Mouse (Mus musculus): ENCODE data around the gene 4930558K02Rik. TPM values are rescaled to one million over a fixed set of nuclear protein-coding genes. Genes with fewer than 3 reads are reported as not detected.

The 4930558K02Rik gene
- total and polyA plus RNA-seq, 2 experiments from 2014 or later, result 0.19 TPM; not detected in 1

DNA sequence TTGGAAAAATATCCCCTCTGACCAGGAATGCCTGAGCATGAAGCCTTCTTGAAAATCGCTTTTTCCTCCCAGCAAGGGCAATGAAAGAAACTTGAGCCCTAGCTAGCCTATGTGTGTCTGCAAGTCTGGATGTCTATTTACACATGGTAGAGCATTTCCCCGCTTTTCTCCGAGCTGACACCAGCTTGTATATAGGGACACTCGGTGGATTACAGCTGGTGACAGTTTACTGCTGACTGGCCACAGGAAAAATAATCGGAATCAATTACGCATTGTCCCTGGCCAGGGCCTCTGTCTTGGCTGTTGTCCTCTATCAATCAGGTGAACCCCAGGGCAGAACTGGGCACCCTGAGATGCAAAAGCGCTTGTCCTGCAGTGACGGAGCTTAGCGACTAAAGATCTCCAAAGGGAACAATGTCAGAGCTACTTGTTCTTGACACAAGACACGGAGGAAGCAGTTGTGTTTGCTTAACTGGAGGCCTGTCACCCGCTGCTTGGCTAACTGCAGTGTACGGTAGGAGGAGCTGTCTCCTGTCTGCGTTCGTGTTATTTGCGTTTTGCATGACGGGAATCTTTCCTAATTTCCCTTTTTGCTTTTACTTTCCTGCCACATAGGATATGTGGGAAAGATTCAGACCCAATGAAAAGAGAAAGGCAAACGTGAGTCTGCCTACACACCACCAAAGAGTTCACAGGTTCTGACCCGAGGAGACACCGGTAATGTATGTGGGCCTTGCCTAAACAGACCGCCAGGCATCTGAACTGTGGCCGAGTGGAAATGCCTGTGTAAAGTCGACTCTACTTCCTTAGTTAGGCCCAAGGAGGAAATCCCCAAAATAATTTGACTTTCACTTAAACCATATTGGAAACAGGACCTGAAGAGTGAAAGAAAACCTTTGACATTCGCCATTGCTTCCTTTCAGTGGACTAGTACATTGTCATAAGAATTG is 25.7 kb upstream of the 4930558K02Rik start:
- H3K9ac ChIP-seq (replicated peaks; ENCODE audit: low read length), result no peak overlapping the region
- ATAC-seq, result peak; percentile 55; the same call in 1 of the 2 replicates
- H3K36me3 ChIP-seq (ENCODE audit: insufficient read depth, low read length), result no peaks in the 10 kb centered on the region; the same call in 1 of the 2 replicates
- peak; percentile 70 for TF ChIP-seq CTCF (IDR thresholded peaks at IDR 0.05; ENCODE audit: low read depth)
- peak; percentile 62 for DNase-seq (ENCODE audit: low spot score)
- no peak overlapping the region for H3K4me3 ChIP-seq (ENCODE audit: low read length)
- peak overlapping the region; percentile 18; the same call in 1 of the 2 replicates for H3K27ac ChIP-seq
- H3K9me3 ChIP-seq (ENCODE audit: low read length), result no peaks in the 10 kb centered on the region
- H3K4me1 ChIP-seq (ENCODE audit: insufficient read depth, low read length), result no peaks in the 10 kb centered on the region
- WGBS, result 39% methylated on average over 23 of the region's 23 CpGs
- H3K27me3 ChIP-seq (ENCODE audit: insufficient read depth, low read length), result no peaks in the 10 kb centered on the region
- no peak overlapping the region for H3K4me2 ChIP-seq (ENCODE audit: low read depth, low read length)

DNA sequence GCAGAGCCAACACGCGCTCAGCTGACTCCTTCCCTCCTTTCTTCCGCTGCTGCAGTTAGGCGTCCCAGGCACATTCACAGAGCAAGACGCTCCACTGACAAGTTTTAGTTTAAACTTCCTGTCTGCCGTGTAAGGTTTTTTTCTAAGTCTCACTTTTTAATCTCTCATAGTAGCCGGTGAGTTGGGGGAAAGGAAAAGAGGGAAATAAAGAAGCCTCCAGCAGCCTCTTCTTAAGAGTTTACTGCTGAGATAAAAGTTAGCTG is 25.0 kb upstream of the 4930558K02Rik start:
- Histone ChIP-seq H3K27me3 (ENCODE audit: insufficient read depth, low read length) (no peaks in the 10 kb centered on the region), H3K4me3 (ENCODE audit: low read length) (no peak overlapping the region), H3K4me2 (ENCODE audit: low read depth, low read length) (no peak overlapping the region), H3K9me3 (ENCODE audit: low read length) (no peaks in the 10 kb centered on the region), H3K27ac (no peak overlapping the region; the same call in 1 of the 2 replicates), H3K36me3 (ENCODE audit: insufficient read depth, low read length) (no peaks in the 10 kb centered on the region; the same call in 1 of the 2 replicates), H3K9ac (replicated peaks; ENCODE audit: low read length) (no peak overlapping the region), H3K4me1 (ENCODE audit: insufficient read depth, low read length) (no peaks in the 10 kb centered on the region)
- no peak for TF ChIP-seq CTCF (IDR thresholded peaks at IDR 0.05; ENCODE audit: low read depth)
- DNase-seq (ENCODE audit: low spot score) (no peak), ATAC-seq (no peak)
- 39% methylated on average over 7 of the region's 7 CpGs for WGBS

DNA sequence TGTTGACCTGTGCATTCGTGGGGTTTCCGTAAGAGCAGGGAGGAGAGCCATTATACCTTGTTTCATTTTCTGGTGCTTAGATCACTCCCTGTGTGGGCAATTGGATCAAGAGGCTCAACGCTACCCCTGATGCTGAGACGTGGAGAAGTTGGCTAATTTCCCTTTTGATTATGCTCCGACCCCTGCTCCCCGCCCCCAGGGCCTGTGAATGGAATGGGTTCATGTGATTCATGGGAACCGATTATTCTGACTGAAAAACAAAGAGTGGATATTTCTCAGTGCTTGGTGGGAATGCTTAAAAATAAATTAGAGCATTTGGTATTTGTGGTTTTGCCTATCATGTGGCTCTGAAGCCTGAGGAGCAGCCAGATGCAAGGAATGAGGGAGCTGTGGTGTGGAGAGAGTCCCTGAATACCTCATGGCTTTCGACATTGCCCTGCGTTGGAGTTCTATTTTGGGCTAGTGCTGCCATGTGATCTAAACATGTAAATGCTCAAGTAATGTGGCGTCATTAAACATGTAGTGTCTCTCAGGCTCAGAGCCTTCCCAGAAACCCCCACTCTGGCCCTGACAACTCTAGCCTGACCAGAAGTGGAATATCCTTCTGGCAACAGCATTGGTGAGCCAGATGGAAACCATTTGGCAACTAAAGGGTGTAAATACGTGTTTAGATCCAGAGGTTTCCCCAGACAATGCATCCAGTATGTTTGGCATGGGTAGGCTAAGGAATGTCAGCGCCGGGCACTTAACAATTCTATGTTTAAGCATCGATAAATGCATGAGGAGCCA is 24.5 kb upstream of the 4930558K02Rik start:
- Histone ChIP-seq H3K4me3 (ENCODE audit: low read length) (no peak overlapping the region), H3K27ac (no peak overlapping the region), H3K4me2 (ENCODE audit: low read depth, low read length) (no peak overlapping the region), H3K9ac (replicated peaks; ENCODE audit: low read length) (no peak overlapping the region), H3K9me3 (ENCODE audit: low read length) (no peaks in the 10 kb centered on the region), H3K4me1 (ENCODE audit: insufficient read depth, low read length) (no peaks in the 10 kb centered on the region), H3K27me3 (ENCODE audit: insufficient read depth, low read length) (no peaks in the 10 kb centered on the region), H3K36me3 (ENCODE audit: insufficient read depth, low read length) (no peaks in the 10 kb centered on the region; the same call in 1 of the 2 replicates)
- no peak for TF ChIP-seq CTCF (IDR thresholded peaks at IDR 0.05; ENCODE audit: low read depth)
- ATAC-seq (no peak), DNase-seq (ENCODE audit: low spot score) (no peak)
- WGBS, result 55% methylated on average over 14 of the region's 14 CpGs

DNA sequence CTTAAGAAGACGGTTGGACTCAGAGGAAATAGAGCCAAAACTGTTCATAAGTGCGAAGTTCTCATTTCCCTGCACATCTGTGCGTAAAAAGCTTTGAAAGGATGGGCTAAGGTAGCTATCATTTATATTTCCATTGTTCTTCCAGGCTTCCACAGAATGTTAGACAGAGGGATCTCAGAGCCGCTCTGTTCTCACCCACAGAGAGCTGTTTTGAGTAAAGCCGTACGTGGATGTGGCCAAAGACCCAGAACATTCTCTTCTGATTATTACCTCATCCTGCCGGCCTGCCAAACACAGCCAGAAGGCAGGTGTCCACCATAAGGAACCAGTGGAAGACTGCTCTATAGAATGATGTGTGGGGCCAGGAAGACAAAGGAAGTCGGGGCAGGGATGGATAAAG is 21.9 kb upstream of the 4930558K02Rik start:
- Histone ChIP-seq H3K9me3 (ENCODE audit: low read length) (no peaks in the 10 kb centered on the region), H3K9ac (replicated peaks; ENCODE audit: low read length) (no peak overlapping the region), H3K4me3 (ENCODE audit: low read length) (no peak overlapping the region), H3K4me2 (ENCODE audit: low read depth, low read length) (no peak overlapping the region), H3K36me3 (ENCODE audit: insufficient read depth, low read length) (no peaks in the 10 kb centered on the region), H3K27ac (no peak overlapping the region), H3K4me1 (ENCODE audit: insufficient read depth, low read length) (no peaks in the 10 kb centered on the region), H3K27me3 (ENCODE audit: insufficient read depth, low read length) (no peaks in the 10 kb centered on the region)
- WGBS, result 61% methylated on average over 8 of the region's 8 CpGs
- DNase-seq (ENCODE audit: low spot score) (no peak), ATAC-seq (no peak)
- TF ChIP-seq CTCF (IDR thresholded peaks at IDR 0.05; ENCODE audit: low read depth), result no peak

DNA sequence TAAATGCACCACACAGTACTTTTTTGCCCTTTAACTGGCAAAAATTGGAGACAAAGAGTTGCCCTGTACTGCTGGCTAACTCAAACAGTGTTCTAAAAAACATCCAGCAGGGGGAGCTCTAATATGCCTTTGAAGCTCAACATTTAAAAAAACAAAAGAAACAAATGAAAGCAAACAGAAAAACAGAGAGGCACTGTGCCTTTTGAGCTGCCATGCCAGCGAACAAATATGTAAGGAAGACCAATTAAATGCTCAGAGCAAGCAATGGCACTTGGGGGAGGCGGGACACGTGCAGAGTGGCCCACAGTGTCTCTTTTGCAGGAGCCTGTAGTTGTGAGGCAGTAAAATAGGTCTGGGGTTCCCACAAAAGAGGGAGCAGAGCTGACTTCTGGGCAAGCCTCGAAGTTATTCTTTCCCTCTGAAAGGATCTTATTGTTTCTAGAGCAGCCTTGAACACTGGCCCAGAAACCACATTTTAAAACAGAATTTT is 20.5 kb upstream of the 4930558K02Rik start:
- peak; percentile 93 for DNase-seq (ENCODE audit: low spot score)
- Histone ChIP-seq H3K4me2 (ENCODE audit: low read depth, low read length) (peak overlapping the region; percentile 31; the same call in 1 of the 2 replicates), H3K27me3 (ENCODE audit: insufficient read depth, low read length) (no peaks in the 10 kb centered on the region), H3K36me3 (ENCODE audit: insufficient read depth, low read length) (no peaks in the 10 kb centered on the region), H3K27ac (peak overlapping the region; percentile 73), H3K4me3 (ENCODE audit: low read length) (no peak overlapping the region), H3K9ac (replicated peaks; ENCODE audit: low read length) (no peak overlapping the region), H3K9me3 (ENCODE audit: low read length) (no peaks in the 10 kb centered on the region), H3K4me1 (ENCODE audit: insufficient read depth, low read length) (no peaks in the 10 kb centered on the region)
- ATAC-seq, result peak; percentile 94
- WGBS, result 4% methylated on average over 4 of the region's 4 CpGs
- TF ChIP-seq CTCF (IDR thresholded peaks at IDR 0.05; ENCODE audit: low read depth), result peak; percentile 86

DNA sequence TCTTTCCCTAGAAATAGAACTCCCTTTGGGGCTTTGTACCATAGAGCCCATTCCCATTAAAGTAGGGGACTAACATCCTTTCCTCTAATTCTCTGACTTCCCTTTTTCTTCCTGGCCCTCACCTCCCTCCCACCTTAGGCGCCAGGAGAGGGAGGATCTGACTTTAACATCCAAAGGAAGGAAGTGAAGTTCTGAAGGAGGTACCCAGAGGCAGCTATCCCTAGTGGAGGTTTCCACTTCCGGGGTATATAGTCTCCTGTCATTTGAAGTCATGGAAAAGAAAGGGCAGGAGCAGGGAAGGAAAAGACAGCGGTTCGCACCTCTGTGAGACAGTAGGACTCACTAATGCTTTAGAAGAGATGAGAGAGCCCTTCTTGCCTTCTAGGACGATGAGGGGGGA is 19.9 kb upstream of the 4930558K02Rik start:
- WGBS, result 50% methylated on average over 5 of the region's 5 CpGs
- no peak overlapping the region for H3K9ac ChIP-seq (replicated peaks; ENCODE audit: low read length)
- no peaks in the 10 kb centered on the region for H3K36me3 ChIP-seq (ENCODE audit: insufficient read depth, low read length)
- H3K4me1 ChIP-seq (ENCODE audit: insufficient read depth, low read length), result no peaks in the 10 kb centered on the region
- TF ChIP-seq CTCF (IDR thresholded peaks at IDR 0.05; ENCODE audit: low read depth), result no peak
- no peak overlapping the region for H3K4me3 ChIP-seq (ENCODE audit: low read length)
- ATAC-seq (no peak), DNase-seq (ENCODE audit: low spot score) (no peak)
- no peaks in the 10 kb centered on the region for H3K9me3 ChIP-seq (ENCODE audit: low read length)
- no peaks in the 10 kb centered on the region for H3K27me3 ChIP-seq (ENCODE audit: insufficient read depth, low read length)
- H3K27ac ChIP-seq, result peak overlapping the region; percentile 73
- no peak overlapping the region for H3K4me2 ChIP-seq (ENCODE audit: low read depth, low read length)
